Mouse (Mus musculus) embryonic stem cell, embryonic (primary cell): ENCODE results near the gene Rpap1.

Experiments
- CTCF ChIA-PET, 4 experiments: fragments of 300-600 bp in 2 of 4; fragments of 350-600 bp in 2 of 4; sonication (Branson Sonifier 250); formaldehyde crosslinking; loops; one replicate each; lab custom pipeline; 2022; ENCODE audit warnings: inconsistent platforms in 2 of 4; lab: Charles Lee
- POLR2A ChIA-PET, 4 experiments: fragments of 300-600 bp in 2 of 4; fragments of 350-600 bp in 2 of 4; sonication (Branson Sonifier 250); formaldehyde crosslinking; loops; one replicate each; lab custom pipeline; 2022; ENCODE audit warnings: antibody characterized with exemption in 4 of 4, inconsistent platforms in 1 of 4; lab: Charles Lee

Gene Rpap1

GRCm38 (mm10) chr2:119758844-119759835 lies 28.2 kb downstream of the Rpap1 start:
- POLR2A ChIA-PET, result interaction anchor here in 2 of 4 experiments (0.7 to 5.7 kb wide), 30 partner anchors 9 to 292 kb away, joined by 3 to 38 read pairs (median 4); partner anchors contain the start of genes Itpka (in 2 of the 2), Rpap1 (in 2 of the 2) and Mga (in 1 of the 2)

GRCm38 (mm10) chr2:119758101-119758843 lies 29.1 kb downstream of the Rpap1 start:
- CTCF ChIA-PET, result interaction anchor here in 1 of 4 experiments (0.6 kb wide), 3 partner anchors 14 to 121 kb away, joined by 3 to 4 read pairs (median 3); no protein-coding TSS in a partner anchor

More at GRCm38 (mm10) chr2:119758844-119759835, 28.2 kb downstream of the Rpap1 start:
- CTCF ChIA-PET, result interaction anchor here (0.6 to 1.6 kb wide), 5 partner anchors 14 to 141 kb away, joined by 3 to 4 read pairs (median 3); partner anchors contain the start of gene Oip5 (in 1 of the 4)

GRCm38 (mm10) chr2:119757601-119758100 lies 29.7 kb downstream of the Rpap1 start:
- POLR2A ChIA-PET, result interaction anchor here in 3 of 4 experiments (0.5 to 5.7 kb wide), 15 partner anchors 8 to 212 kb away, joined by 3 to 38 read pairs (median 4); partner anchors contain the start of genes Itpka (in 2 of the 3) and Rpap1 (in 1 of the 3)
- CTCF ChIA-PET, result interaction anchor here in 1 of 4 experiments (0.6 kb wide), 1 partner anchor 13 kb away, joined by 4 read pairs; no protein-coding TSS in a partner anchor

More at GRCm38 (mm10) chr2:119758101-119758843, 29.1 kb downstream of the Rpap1 start:
- POLR2A ChIA-PET, result interaction anchor here (0.5 to 5.7 kb wide), 20 partner anchors 9 to 291 kb away, joined by 3 to 38 read pairs (median 4); partner anchors contain the start of genes Itpka (in 2 of the 4) and Rpap1 (in 1 of the 4)

- ChIA-PET CTCF (no interaction called here), POLR2A (interaction anchor here in 3 of 4 experiments (0.7 to 2.2 kb wide), 10 partner anchors 8 to 124 kb away, joined by 3 to 8 read pairs (median 4); partner anchors contain the start of genes Ltk (in 2 of the 3), Rpap1 (in 1 of the 3) and Rtf1 (in 1 of the 3))
These were observed 38.1 kb downstream of the Rpap1 start for GRCm38 (mm10) chr2:119749260-119749659.

GRCm38 (mm10) chr2:119747554-119747953 lies 39.8 kb downstream of the Rpap1 start:
- POLR2A ChIA-PET, result interaction anchor here in 1 of 4 experiments (0.8 kb wide), 1 partner anchor 73 kb away, joined by 3 read pairs; no protein-coding TSS in a partner anchor
- CTCF ChIA-PET, result no interaction called here

- CTCF ChIA-PET, result interaction anchor here in 1 of 4 experiments (0.6 to 1.2 kb wide), 2 partner anchors 15 to 22 kb away, joined by 3 read pairs; partner anchors contain the start of gene Ltk
- POLR2A ChIA-PET, result interaction anchor here in 2 of 4 experiments (0.9 to 7.1 kb wide), 9 partner anchors 11 to 152 kb away, joined by 3 to 103 read pairs (median 3); partner anchors contain the start of genes Ltk (in 2 of the 2) and Mga (in 2 of the 2)
These were observed 42.1 kb downstream of the Rpap1 start for GRCm38 (mm10) chr2:119745281-119745680.

GRCm38 (mm10) chr2:119744163-119745111 lies 42.9 kb downstream of the Rpap1 start:
- ChIA-PET CTCF (interaction anchor here in 3 of 4 experiments (0.6 to 1.6 kb wide), 8 partner anchors 9 to 156 kb away, joined by 3 to 8 read pairs (median 3); partner anchors contain the start of gene Ltk (in 1 of the 3)), POLR2A (interaction anchor here in 3 of 4 experiments (0.5 to 7.2 kb wide), 21 partner anchors 10 to 757 kb away, joined by 3 to 103 read pairs (median 3); partner anchors contain the start of genes Ltk (in 2 of the 3), Mga (in 2 of the 3) and Mapkbp1 (in 1 of the 3))

- POLR2A ChIA-PET, result interaction anchor here in 3 of 4 experiments (0.5 to 7.2 kb wide), 22 partner anchors 9 to 757 kb away, joined by 3 to 103 read pairs (median 4); partner anchors contain the start of genes Ltk (in 2 of the 3), Mapkbp1 (in 1 of the 3), Mga (in 1 of the 3) and Rpap1 (in 1 of the 3)
These were observed 43.6 kb downstream of the Rpap1 start for GRCm38 (mm10) chr2:119743808-119744162.

GRCm38 (mm10) chr2:119743176-119743807 lies 44.0 kb downstream of the Rpap1 start:
- ChIA-PET POLR2A (interaction anchor here in 3 of 4 experiments (0.6 to 7.2 kb wide), 25 partner anchors 9 to 501 kb away, joined by 3 to 103 read pairs (median 5); partner anchors contain the start of genes Ltk (in 2 of the 3), Mapkbp1 (in 1 of the 3), Mga (in 1 of the 3) and Rpap1 (in 1 of the 3)), CTCF (interaction anchor here in 3 of 4 experiments (0.5 to 1.6 kb wide), 5 partner anchors 10 to 237 kb away, joined by 3 to 14 read pairs (median 3); partner anchors contain the start of gene Ltk (in 1 of the 3))

More at GRCm38 (mm10) chr2:119743808-119744162, 43.6 kb downstream of the Rpap1 start:
- CTCF ChIA-PET, result interaction anchor here in 3 of 4 experiments (0.5 to 1.6 kb wide), 5 partner anchors 10 to 237 kb away, joined by 3 to 14 read pairs (median 3); partner anchors contain the start of gene Ltk (in 1 of the 3)

- ChIA-PET POLR2A (interaction anchor here in 3 of 4 experiments (0.6 to 7.2 kb wide), 40 partner anchors 8 to 501 kb away, joined by 3 to 103 read pairs (median 5); partner anchors contain the start of genes Ltk (in 2 of the 3), Ndufaf1 (in 2 of the 3), Chp1 (in 1 of the 3) and Exd1 (in 1 of the 3)), CTCF (interaction anchor here in 2 of 4 experiments (1.1 to 2.0 kb wide), 6 partner anchors 9 to 24 kb away, joined by 3 to 5 read pairs (median 4); partner anchors contain the start of gene Ltk (in 1 of the 2))
These were observed 44.7 kb downstream of the Rpap1 start for GRCm38 (mm10) chr2:119742461-119743175.

- POLR2A ChIA-PET, result interaction anchor here (0.5 to 7.2 kb wide), 82 partner anchors 8 to 1554 kb away, joined by 3 to 103 read pairs (median 4); partner anchors contain the start of genes Ndufaf1 (in 3 of the 4), Ltk (in 2 of the 4), Mga (in 2 of the 4) and Rpap1 (in 2 of the 4)
- CTCF ChIA-PET, result interaction anchor here (0.5 to 2.0 kb wide), 18 partner anchors 10 to 872 kb away, joined by 3 to 6 read pairs (median 3); partner anchors contain the start of genes Chp1 (in 1 of the 4), Exd1 (in 1 of the 4) and Rpap1 (in 1 of the 4)
These were observed 45.5 kb downstream of the Rpap1 start, which contains the start of gene Itpka for GRCm38 (mm10) chr2:119741581-119742411. Gene Itpka, plus strand, starts transcription at chr2:119742337.

GRCm38 (mm10) chr2:119740567-119740966 lies 46.8 kb downstream of the Rpap1 start:
- ChIA-PET POLR2A (interaction anchor here in 3 of 4 experiments (0.6 to 7.2 kb wide), 21 partner anchors 9 to 737 kb away, joined by 3 to 103 read pairs (median 4); partner anchors contain the start of genes Ltk (in 2 of the 3) and Ndufaf1 (in 1 of the 3)), CTCF (interaction anchor here in 3 of 4 experiments (0.6 to 2.0 kb wide), 3 partner anchors 11 to 328 kb away, joined by 4 to 6 read pairs (median 5); no protein-coding TSS in a partner anchor)
